Mouse (Mus musculus) heart, embryonic 16.5 days (tissue): ENCODE data around the gene Sh3d21. TPM values are rescaled to one million over a fixed set of nuclear protein-coding genes. Genes with fewer than 3 reads are reported as not detected.

Experiments
- ATAC-seq: fragments of 200-750 bp; cut with Nextera tagmentation; replicated peaks from 2 replicates; pipeline ENCODE4 v1.8.0; 2017; ENCODE audit warnings: moderate number of reproducible peaks; ENCODE audit not compliant: insufficient read depth, low FRiP score; ENCODE audit errors: extremely low read depth
- H3K27ac ChIP-seq: fragments of 300-500 bp; sonication (generic); 2 replicates; pipeline ENCODE4 v1.5.1; 2014; ENCODE audit warnings: mild to moderate bottlenecking, low read length, control low read depth, moderate library complexity
- H3K27me3 ChIP-seq: fragments of 300-500 bp; sonication (generic); 2 replicates; pipeline ENCODE4 v1.6.1; 2014; ENCODE audit warnings: low read length, mixed read lengths; ENCODE audit not compliant: control insufficient read depth, insufficient read depth
- H3K36me3 ChIP-seq: fragments of 300-500 bp; sonication (generic); 2 replicates; pipeline ENCODE4 v1.6.1; 2014; ENCODE audit not compliant: control insufficient read depth, insufficient read depth
- H3K4me1 ChIP-seq: fragments of 300-500 bp; sonication (generic); 2 replicates; pipeline ENCODE4 v1.6.1; 2014; ENCODE audit warnings: low read length, mixed read lengths; ENCODE audit not compliant: control insufficient read depth, insufficient read depth
- H3K4me2 ChIP-seq: fragments of 300-500 bp; sonication (generic); 2 replicates; pipeline ENCODE4 v1.6.1; 2014; ENCODE audit warnings: low read depth, mild to moderate bottlenecking, control low read depth, low read length
- H3K4me3 ChIP-seq: fragments of 300-500 bp; sonication (generic); 2 replicates; pipeline ENCODE4 v1.5.1; 2014; ENCODE audit warnings: mild to moderate bottlenecking, control low read depth, low read length
- H3K9ac ChIP-seq: fragments of 300-500 bp; sonication (generic); 2 replicates; pipeline ENCODE4 v1.6.1; 2014; ENCODE audit warnings: low read length, control low read depth
- H3K9me3 ChIP-seq: fragments of 300-500 bp; sonication (generic); replicated peaks from 2 replicates; pipeline ENCODE4 v1.6.1; 2016; ENCODE audit warnings: low read length; ENCODE audit not compliant: control insufficient read depth
- WGBS: fragments of 180-500 bp; shearing (Covaris S2); extraction: QIAGEN DNeasy Blood & Tissue Kit; methylation state at CpG from one replicate; pipeline ENCODE4 v1.1.7; 2014; 5-methylcytosine and 5-hydroxymethylcytosine counted together
- polyA plus RNA-seq: library from polyadenylated mRNA; unstranded; fragments of >200 nt; fragmentation: Nextera tagmentation; extraction: Ambion mirVana; gene quantifications from 2 replicates; pipeline ENCODE4 v1.2.1, GENCODE M21; 2015

The Sh3d21 gene
- polyA plus RNA-seq, 1 experiment from 2014 or later = 2.7 TPM

DNA sequence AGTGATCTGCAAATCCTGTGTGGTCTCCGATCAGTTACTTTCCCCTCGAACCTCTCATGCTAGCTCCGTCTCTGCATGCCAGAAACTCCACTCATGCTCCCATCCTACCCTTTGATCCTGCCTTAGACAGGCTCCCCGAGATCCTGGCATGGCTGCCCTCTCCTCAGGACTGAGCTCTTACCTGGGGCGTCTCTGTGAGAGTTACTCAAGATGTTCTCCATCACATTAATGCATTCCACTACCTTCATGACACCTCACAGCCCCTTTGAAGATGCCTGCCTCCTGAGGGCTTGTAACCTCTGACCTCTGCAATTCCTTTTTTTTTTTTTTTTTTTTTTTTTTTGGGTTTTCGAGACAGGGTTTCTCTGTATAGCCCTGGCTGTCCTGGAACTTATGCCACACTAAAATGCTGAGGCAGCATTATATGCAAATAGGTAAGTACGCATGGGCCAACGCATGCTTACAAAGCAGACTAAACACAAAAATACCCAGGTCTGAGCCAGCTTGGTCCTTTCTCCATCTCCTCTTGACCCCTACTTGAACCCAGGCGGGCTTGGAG is 16.2 kb downstream of the Sh3d21 start:
- Histone ChIP-seq H3K4me1 (peaks cover 30% of the 10 kb centered on the region), H3K27me3 (no peaks in the 10 kb centered on the region), H3K9ac (no peak overlapping the region), H3K36me3 (no peaks in the 10 kb centered on the region; the same call in 1 of the 2 replicates), H3K4me3 (no peak overlapping the region), H3K9me3 (no peaks in the 10 kb centered on the region), H3K27ac (peak overlapping the region; percentile 80), H3K4me2 (peak overlapping the region; percentile 81; the same call in 1 of the 2 replicates)
- 52% methylated on average over 9 of the region's 9 CpGs for WGBS
- ATAC-seq = no peak

DNA sequence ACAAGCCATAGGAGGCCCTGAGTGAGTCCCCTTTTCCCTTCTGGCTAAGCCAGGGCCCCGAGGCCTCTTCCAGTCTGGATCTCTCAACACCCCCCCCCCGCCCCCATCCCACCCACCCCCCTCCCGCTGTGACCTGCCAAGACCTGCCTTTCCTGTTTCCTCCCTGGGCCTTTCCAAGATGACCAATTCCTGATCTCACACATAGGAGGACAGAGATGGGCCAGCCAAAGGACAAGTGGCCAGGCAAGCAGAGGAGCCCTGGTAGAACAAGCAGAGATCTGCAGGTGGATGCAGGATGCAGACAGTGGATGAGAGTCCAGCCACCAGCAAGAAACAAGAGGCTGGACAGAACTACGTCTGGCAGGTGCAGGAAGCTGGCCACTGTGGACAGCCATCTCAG is 17.9 kb downstream of the Sh3d21 start:
- peaks cover 30% of the 10 kb centered on the region for H3K4me1 ChIP-seq
- H3K27ac ChIP-seq = no peak overlapping the region
- H3K9me3 ChIP-seq = no peaks in the 10 kb centered on the region
- no peak overlapping the region for H3K4me2 ChIP-seq
- no peak for ATAC-seq
- no peak overlapping the region for H3K9ac ChIP-seq
- no peak overlapping the region for H3K4me3 ChIP-seq
- H3K36me3 ChIP-seq = no peaks in the 10 kb centered on the region; the same call in 1 of the 2 replicates
- WGBS = 58% methylated on average over 4 of the region's 4 CpGs
- H3K27me3 ChIP-seq = no peaks in the 10 kb centered on the region

GRCm38 (mm10) chr4:126141021-126141420 is 22.3 kb downstream of the Sh3d21 start:
- ATAC-seq = no peak; the same call in 1 of the 2 replicates
- Histone ChIP-seq H3K4me2 (no peak overlapping the region), H3K27me3 (no peaks in the 10 kb centered on the region), H3K4me1 (peaks cover 8% of the 10 kb centered on the region), H3K4me3 (no peak overlapping the region), H3K9me3 (no peaks in the 10 kb centered on the region), H3K36me3 (peaks cover 29% of the 10 kb centered on the region), H3K27ac (peak overlapping the region; percentile 15; the same call in 1 of the 2 replicates), H3K9ac (no peak overlapping the region)
- WGBS = 56% methylated on average over 5 of the region's 5 CpGs

- H3K4me2 ChIP-seq = no peak overlapping the region
- H3K36me3 ChIP-seq = peaks cover 43% of the 10 kb centered on the region
- H3K9me3 ChIP-seq = no peaks in the 10 kb centered on the region
- no peak overlapping the region for H3K27ac ChIP-seq
- 81% methylated on average over 4 of the region's 4 CpGs for WGBS
- no peak overlapping the region for H3K9ac ChIP-seq
- H3K4me3 ChIP-seq = no peak overlapping the region
- H3K4me1 ChIP-seq = peaks cover 8% of the 10 kb centered on the region
- no peaks in the 10 kb centered on the region for H3K27me3 ChIP-seq
- ATAC-seq = no peak
Observed at GRCm38 (mm10) chr4:126137773-126138172, 25.5 kb downstream of the Sh3d21 start.

GRCm38 (mm10) chr4:126134639-126135038 is 28.7 kb downstream of the Sh3d21 start:
- no peak overlapping the region for H3K27ac ChIP-seq
- no peak overlapping the region for H3K4me2 ChIP-seq
- H3K4me1 ChIP-seq = peaks cover 17% of the 10 kb centered on the region

DNA sequence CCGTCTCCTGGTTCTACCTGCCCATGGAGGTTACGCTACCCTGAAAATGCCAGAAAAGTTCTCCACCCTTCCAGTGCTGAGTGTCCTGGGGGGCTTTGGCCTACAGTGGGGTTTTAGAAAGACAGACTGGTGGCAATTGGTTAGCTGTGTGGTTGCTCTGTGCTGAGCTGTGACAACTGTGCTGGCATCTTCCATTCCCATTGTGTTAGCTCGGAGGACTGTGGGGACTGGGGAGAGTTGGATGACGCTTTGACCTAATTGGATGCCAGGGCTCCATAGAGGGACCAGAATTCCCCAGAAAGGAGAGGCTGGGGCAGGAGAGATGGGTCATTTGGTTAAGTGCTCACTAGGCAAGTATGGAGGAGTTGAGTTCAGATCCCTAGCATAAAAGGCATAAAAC is 29.1 kb downstream of the Sh3d21 start:
- Histone ChIP-seq H3K9me3 (no peaks in the 10 kb centered on the region), H3K4me1 (peaks cover 17% of the 10 kb centered on the region), H3K36me3 (peaks cover 44% of the 10 kb centered on the region), H3K4me3 (no peak overlapping the region), H3K4me2 (no peak overlapping the region), H3K9ac (no peak overlapping the region), H3K27me3 (no peaks in the 10 kb centered on the region), H3K27ac (no peak overlapping the region)
- WGBS = 92% methylated on average over 4 of the region's 4 CpGs
- no peak for ATAC-seq

More at GRCm38 (mm10) chr4:126134639-126135038, 28.7 kb downstream of the Sh3d21 start:
- Histone ChIP-seq H3K9me3 (no peaks in the 10 kb centered on the region), H3K4me3 (no peak overlapping the region), H3K36me3 (peaks cover 47% of the 10 kb centered on the region), H3K9ac (no peak overlapping the region), H3K27me3 (no peaks in the 10 kb centered on the region)
- WGBS = 77% methylated on average over 4 of the region's 4 CpGs
- ATAC-seq = no peak

GRCm38 (mm10) chr4:126132636-126133264 is 30.5 kb downstream of the Sh3d21 start:
- Histone ChIP-seq H3K36me3 (peaks cover 40% of the 10 kb centered on the region), H3K27me3 (no peaks in the 10 kb centered on the region)
- 65% methylated on average over 6 of the region's 6 CpGs for WGBS

GRCm38 (mm10) chr4:126131290-126132121 is 31.8 kb downstream of the Sh3d21 start:
- no peak for ATAC-seq
- WGBS = 52% methylated on average over 10 of the region's 10 CpGs
- H3K4me1 ChIP-seq = peaks cover 17% of the 10 kb centered on the region
- no peak overlapping the region for H3K9ac ChIP-seq
- no peak overlapping the region for H3K4me3 ChIP-seq
- 0 out of 2 replicates have a peak overlapping the region, but pooled peaks have one; percentile 8 for H3K27ac ChIP-seq
- H3K36me3 ChIP-seq = peaks cover 31% of the 10 kb centered on the region
- H3K9me3 ChIP-seq = no peaks in the 10 kb centered on the region
- no peak overlapping the region for H3K4me2 ChIP-seq
- no peaks in the 10 kb centered on the region for H3K27me3 ChIP-seq

More at GRCm38 (mm10) chr4:126132636-126133264, 30.5 kb downstream of the Sh3d21 start:
- no peaks in the 10 kb centered on the region for H3K9me3 ChIP-seq
- H3K9ac ChIP-seq = no peak overlapping the region
- no peak overlapping the region for H3K4me2 ChIP-seq
- H3K27ac ChIP-seq = 0 out of 2 replicates have a peak overlapping the region, but pooled peaks have one; percentile 27
- ATAC-seq = no peak
- no peak overlapping the region for H3K4me3 ChIP-seq
- H3K4me1 ChIP-seq = peaks cover 17% of the 10 kb centered on the region
